Mouse (Mus musculus): Measurements from ENCODE around the gene Arhgdib. TPM values are rescaled to one million over a fixed set of nuclear protein-coding genes. Genes with fewer than 3 reads are reported as not detected.
A peak's percentile ranks its signal among the peaks of the same experiment; 100 is the strongest.

The Arhgdib gene
- polyA plus RNA-seq, 1 experiment from 2014 or later: 1,090 TPM

GRCm38 (mm10) chr6:136940188-136940960 lies 1.3 kb downstream of the Arhgdib start:
- H3K79me2 ChIP-seq (ENCODE audit: inconsistent target): peaks cover 60% of the 10 kb centered on the region
- H3K27ac ChIP-seq: peak overlapping the region; percentile 95
- H3K4me3 ChIP-seq (ENCODE audit: inconsistent target): peak overlapping the region; percentile 75
- 2% methylated on average over 11 of the region's 11 CpGs for WGBS (ENCODE audit: missing documents)
- peaks cover 6% of the 10 kb centered on the region; the same call in 1 of the 2 replicates for H3K36me3 ChIP-seq (ENCODE audit: inconsistent target)

DNA sequence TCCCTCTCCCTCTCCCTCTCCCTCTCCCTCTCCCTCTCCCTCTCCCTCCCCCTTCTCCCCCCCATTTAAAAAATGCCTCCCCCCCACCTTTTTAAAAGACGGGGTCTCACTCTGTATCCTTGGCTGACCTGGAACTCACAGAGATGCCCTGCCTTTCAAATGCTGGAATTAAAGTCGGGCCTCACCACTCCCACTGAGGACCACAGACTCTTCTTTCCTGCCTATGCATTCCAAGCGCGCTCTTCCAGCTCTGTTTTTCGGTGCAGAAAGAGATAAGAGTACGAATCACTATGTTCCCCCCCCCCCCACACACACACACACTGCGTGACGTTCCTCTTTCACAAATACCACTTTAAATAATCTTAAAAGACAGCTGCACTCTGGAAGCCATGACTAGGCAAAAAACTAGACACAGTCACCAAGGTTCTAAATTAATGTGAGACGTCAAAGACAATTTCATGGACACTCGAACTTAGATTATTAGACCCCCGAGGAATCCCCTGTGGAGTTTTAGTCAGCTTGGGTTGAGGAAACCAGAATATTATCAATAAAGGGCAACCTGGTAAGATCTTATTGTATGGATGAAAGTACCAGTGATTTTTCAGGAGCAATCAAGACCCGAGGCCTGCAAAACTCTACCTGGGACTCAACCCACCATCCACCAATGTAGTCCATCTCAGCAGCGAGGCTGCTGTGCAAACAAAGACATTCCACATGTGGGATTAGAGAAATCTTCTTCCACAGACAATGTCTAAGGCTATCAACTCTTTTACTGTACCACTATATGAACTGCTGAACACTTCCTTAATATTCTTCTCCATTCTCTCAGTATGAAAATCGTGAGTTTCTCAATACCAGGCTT lies 2.1 kb downstream of the Arhgdib start:
- under 1% methylated on average over 12 of the region's 14 CpGs for WGBS (ENCODE audit: missing documents)
- Histone ChIP-seq H3K27ac (peak overlapping the region; percentile 95), H3K36me3 (ENCODE audit: inconsistent target) (peaks cover 12% of the 10 kb centered on the region; the same call in 1 of the 2 replicates), H3K4me3 (ENCODE audit: inconsistent target) (peak overlapping the region; percentile 75), H3K79me2 (ENCODE audit: inconsistent target) (peaks cover 68% of the 10 kb centered on the region)

DNA sequence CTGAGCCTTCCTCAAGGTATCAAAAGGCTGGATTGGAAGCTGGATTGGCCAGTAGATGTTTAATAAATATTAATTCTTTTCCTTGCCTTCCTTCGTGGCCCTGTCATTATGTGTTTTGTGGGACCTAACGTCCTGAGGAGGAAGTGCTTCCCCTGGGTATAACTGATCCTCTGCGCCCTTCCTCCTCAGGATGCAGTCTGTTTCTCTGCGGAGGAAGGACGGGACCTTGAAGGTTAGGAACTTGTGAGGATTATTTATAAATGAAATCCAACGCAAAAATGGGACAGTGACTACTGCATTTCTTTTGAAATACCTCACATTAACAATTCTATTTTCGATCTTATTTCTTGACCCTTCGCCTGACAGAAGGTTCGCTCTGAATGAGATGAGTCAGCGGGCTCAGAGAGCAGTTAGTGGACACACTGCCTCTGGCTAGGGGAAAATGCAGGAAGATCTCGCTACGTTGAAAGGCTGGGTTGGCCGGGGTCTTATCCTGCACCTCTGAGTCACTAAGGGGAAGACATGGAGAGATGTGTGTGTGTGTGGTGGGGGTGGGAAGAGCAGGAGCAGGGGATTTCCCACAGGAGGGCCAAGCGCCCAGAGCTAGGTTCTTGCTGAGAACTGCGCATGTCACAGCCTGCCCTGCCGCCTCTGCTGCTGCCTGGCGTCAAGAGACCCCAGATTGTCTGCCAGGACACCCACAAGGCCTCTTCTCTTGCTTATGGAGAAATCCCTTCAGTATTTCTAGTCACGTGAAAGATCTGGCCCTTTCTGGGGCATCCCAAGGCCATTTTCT lies 3.2 kb downstream of the Arhgdib start:
- Histone ChIP-seq H3K36me3 (ENCODE audit: inconsistent target) (peaks cover 22% of the 10 kb centered on the region), H3K79me2 (ENCODE audit: inconsistent target) (peaks cover 78% of the 10 kb centered on the region), H3K4me3 (ENCODE audit: inconsistent target) (peak overlapping the region; percentile 75), H3K27ac (peak overlapping the region; percentile 95)
- 2% methylated on average over 18 of the region's 18 CpGs for WGBS (ENCODE audit: missing documents)

- WGBS (ENCODE audit: missing documents): 70% methylated on average over 3 of the region's 3 CpGs
- no peak overlapping the region for H3K27ac ChIP-seq
- peaks cover 33% of the 10 kb centered on the region for H3K36me3 ChIP-seq (ENCODE audit: inconsistent target)
- no peak overlapping the region for H3K4me3 ChIP-seq (ENCODE audit: inconsistent target)
- H3K79me2 ChIP-seq (ENCODE audit: inconsistent target): peaks cover 92% of the 10 kb centered on the region
Observed at GRCm38 (mm10) chr6:136937117-136937516, 4.6 kb downstream of the Arhgdib start.

DNA sequence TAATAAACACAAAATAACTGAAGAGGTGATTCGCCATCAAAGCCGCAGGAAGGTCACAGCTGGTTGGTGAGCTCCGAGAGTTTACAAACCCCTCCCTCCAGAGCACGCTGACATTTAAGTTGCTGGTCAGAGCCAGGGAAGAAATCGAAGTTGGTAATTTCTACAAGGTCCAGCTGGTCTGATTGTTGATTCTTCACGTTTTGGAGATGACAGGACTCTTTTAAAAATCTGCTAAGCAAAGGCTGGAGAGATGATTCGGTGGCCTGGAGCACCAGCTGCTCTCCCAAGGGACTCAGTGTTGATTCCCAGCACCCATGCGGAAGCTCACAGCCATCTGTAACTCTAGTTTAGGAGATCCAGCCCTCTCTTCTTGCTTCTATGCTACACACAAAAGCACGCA lies 5.3 kb downstream of the Arhgdib start:
- Histone ChIP-seq H3K27ac (no peak overlapping the region), H3K79me2 (ENCODE audit: inconsistent target) (peaks cover 94% of the 10 kb centered on the region), H3K4me3 (ENCODE audit: inconsistent target) (no peak overlapping the region), H3K36me3 (ENCODE audit: inconsistent target) (peaks cover 40% of the 10 kb centered on the region)
- 85% methylated on average over 9 of the region's 9 CpGs for WGBS (ENCODE audit: missing documents)

DNA sequence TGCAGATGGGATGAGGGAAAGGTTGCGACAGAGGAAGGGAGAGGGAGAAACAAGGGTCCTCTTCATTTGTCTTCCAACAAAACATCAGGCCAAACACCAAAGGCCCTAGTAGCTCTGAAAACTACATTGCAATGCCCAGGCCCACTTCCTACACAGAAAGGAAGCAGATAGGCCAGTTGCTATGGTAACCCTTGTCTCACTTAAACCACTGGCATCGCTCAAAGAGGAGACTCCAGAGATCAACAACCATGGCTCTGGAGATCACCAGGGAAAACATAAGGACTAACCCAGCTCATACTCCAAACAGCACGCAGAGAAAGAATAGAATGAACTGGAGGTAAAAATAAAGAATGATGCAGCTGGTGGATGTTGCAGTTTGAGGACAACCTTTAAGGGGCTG lies 6.5 kb downstream of the Arhgdib start:
- Histone ChIP-seq H3K27ac (no peak overlapping the region), H3K36me3 (ENCODE audit: inconsistent target) (peaks cover 40% of the 10 kb centered on the region), H3K4me3 (ENCODE audit: inconsistent target) (no peak overlapping the region), H3K79me2 (ENCODE audit: inconsistent target) (peaks cover 90% of the 10 kb centered on the region)
- WGBS (ENCODE audit: missing documents): 35% methylated on average over 3 of the region's 3 CpGs

- H3K79me2 ChIP-seq (ENCODE audit: inconsistent target): peaks cover 95% of the 10 kb centered on the region
Observed at GRCm38 (mm10) chr6:136934068-136934467, 7.6 kb downstream of the Arhgdib start.

DNA sequence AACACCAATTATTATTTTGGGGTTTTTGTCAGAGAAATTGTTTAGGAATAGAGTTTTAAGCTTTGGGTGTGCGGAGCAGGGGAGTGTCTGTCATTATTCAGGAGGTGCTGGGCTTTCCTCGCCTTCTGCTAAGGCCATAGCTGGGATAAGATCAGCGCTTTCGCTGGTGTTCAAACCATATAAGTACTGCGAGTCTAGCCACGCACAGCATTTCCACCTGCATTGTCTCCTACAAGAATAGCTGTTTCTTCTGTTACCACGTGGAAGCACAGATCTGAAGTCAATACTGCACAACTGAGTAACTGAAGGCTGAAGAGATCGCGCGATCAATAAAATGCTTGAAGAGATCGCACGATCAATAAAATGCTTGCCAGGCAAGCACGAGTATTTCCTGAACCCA lies 10.5 kb downstream of the Arhgdib start:
- no peak overlapping the region for H3K4me3 ChIP-seq (ENCODE audit: inconsistent target)
- H3K27ac ChIP-seq: peak overlapping the region; percentile 59
- H3K36me3 ChIP-seq (ENCODE audit: inconsistent target): peaks cover 77% of the 10 kb centered on the region
- H3K79me2 ChIP-seq (ENCODE audit: inconsistent target): peaks cover 67% of the 10 kb centered on the region
- 69% methylated on average over 13 of the region's 13 CpGs for WGBS (ENCODE audit: missing documents)

More at GRCm38 (mm10) chr6:136934068-136934467, 7.6 kb downstream of the Arhgdib start:
- H3K36me3 ChIP-seq (ENCODE audit: inconsistent target): peaks cover 48% of the 10 kb centered on the region
- WGBS (ENCODE audit: missing documents): 91% methylated on average over 7 of the region's 7 CpGs
- H3K4me3 ChIP-seq (ENCODE audit: inconsistent target): no peak overlapping the region
- no peak overlapping the region for H3K27ac ChIP-seq

- Histone ChIP-seq H3K79me2 (ENCODE audit: inconsistent target) (peaks cover 61% of the 10 kb centered on the region), H3K36me3 (ENCODE audit: inconsistent target) (peaks cover 80% of the 10 kb centered on the region), H3K4me3 (ENCODE audit: inconsistent target) (no peak overlapping the region), H3K27ac (peak overlapping the region; percentile 59)
- WGBS (ENCODE audit: missing documents): 8% methylated on average over 12 of the region's 12 CpGs
Observed at GRCm38 (mm10) chr6:136930677-136931076, 11.0 kb downstream of the Arhgdib start.

GRCm38 (mm10) chr6:136927626-136928025 lies 14.1 kb downstream of the Arhgdib start:
- 78% methylated on average over 1 of the region's 1 CpGs for WGBS (ENCODE audit: missing documents)

GRCm38 (mm10) chr6:136925049-136925448 lies 16.6 kb downstream of the Arhgdib start:
- peaks cover 9% of the 10 kb centered on the region for H3K79me2 ChIP-seq (ENCODE audit: inconsistent target)
- no peak overlapping the region for H3K4me3 ChIP-seq (ENCODE audit: inconsistent target)
- H3K36me3 ChIP-seq (ENCODE audit: inconsistent target): peaks cover 69% of the 10 kb centered on the region
- 51% methylated on average over 8 of the region's 8 CpGs for WGBS (ENCODE audit: missing documents)
- H3K27ac ChIP-seq: no peak overlapping the region

More at GRCm38 (mm10) chr6:136927626-136928025, 14.1 kb downstream of the Arhgdib start:
- Histone ChIP-seq H3K27ac (no peak overlapping the region), H3K36me3 (ENCODE audit: inconsistent target) (peaks cover 81% of the 10 kb centered on the region), H3K79me2 (ENCODE audit: inconsistent target) (peaks cover 31% of the 10 kb centered on the region), H3K4me3 (ENCODE audit: inconsistent target) (no peak overlapping the region)

DNA sequence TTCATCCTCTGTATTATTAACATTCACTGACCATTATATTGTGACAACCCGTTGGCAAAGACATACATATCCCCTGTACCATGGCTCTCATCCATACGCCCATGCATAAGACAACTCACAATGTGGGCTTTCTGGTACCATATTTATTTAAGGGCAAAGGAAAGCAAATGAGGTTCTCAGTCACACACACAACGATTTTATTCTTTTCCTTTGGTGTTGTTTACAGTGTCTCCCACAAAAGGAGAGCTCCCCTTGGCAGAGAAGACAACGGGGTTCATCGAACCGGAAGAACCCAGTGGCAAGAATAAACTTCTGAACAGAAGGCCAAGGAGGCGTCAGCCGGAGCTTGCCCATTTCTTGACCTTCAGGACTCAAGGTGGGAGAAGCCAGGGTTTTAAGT lies 18.2 kb downstream of the Arhgdib start, which contains the start of gene Pde6h:
TSS of gene Pde6h (plus strand) at position 301 of the 400 bp plus-strand sequence.
- no peaks in the 10 kb centered on the region for H3K79me2 ChIP-seq (ENCODE audit: inconsistent target)
- H3K27ac ChIP-seq: no peak within 1 kb of the TSS
- no peak within 1 kb of the TSS for H3K4me3 ChIP-seq (ENCODE audit: inconsistent target)
- 87% methylated on average over 8 of the region's 8 CpGs for WGBS (ENCODE audit: missing documents)
- H3K36me3 ChIP-seq (ENCODE audit: inconsistent target): peaks cover 55% of the 10 kb centered on the region

GRCm38 (mm10) chr6:136922871-136923270 lies 18.8 kb downstream of the Arhgdib start:
- Histone ChIP-seq H3K4me3 (ENCODE audit: inconsistent target) (no peak overlapping the region), H3K36me3 (ENCODE audit: inconsistent target) (peaks cover 48% of the 10 kb centered on the region), H3K27ac (no peak overlapping the region), H3K79me2 (ENCODE audit: inconsistent target) (no peaks in the 10 kb centered on the region)
- 85% methylated on average over 7 of the region's 7 CpGs for WGBS (ENCODE audit: missing documents)

DNA sequence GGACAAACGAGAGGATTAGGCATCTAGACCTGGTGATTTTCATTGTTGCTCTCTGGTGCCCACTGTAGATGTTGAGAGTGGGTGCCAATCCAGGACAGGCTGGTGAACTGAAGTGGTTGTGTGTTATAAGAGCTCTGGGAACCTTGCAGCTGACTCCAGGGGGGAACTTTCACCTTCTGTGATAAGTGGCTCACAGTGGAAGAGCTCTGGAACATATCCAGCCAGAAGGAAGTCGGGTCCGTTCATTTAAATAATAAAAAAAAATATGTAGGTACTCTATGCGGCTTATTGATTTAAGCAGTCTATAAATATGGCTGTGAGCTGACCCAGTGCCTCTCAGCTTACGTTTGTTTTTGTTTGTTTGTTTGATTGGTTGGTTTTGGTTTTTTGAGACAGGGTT lies 19.6 kb downstream of the Arhgdib start, which contains the start of gene Erp27:
TSS of gene Erp27 (minus strand) at position 101 of the 400 bp plus-strand sequence.
- Histone ChIP-seq H3K79me2 (ENCODE audit: inconsistent target) (no peaks in the 10 kb centered on the region), H3K4me3 (ENCODE audit: inconsistent target) (no peak within 1 kb of the TSS), H3K36me3 (ENCODE audit: inconsistent target) (peaks cover 41% of the 10 kb centered on the region), H3K27ac (no peak within 1 kb of the TSS)
- WGBS (ENCODE audit: missing documents): 64% methylated on average over 5 of the region's 5 CpGs
